Mouse (Mus musculus) layer of hippocampus, adult 9-11 months (tissue): ENCODE measurements at regions not wholly inside any gene's neighbourhood (a gene's known extent, or its start where the extent isn't known, plus 50 kb on each side); places are given as distances from the start of the nearest gene placed in this dataset.

ENCODE experiments used
- DNase-seq: peaks from one replicate; pipeline ENCODE4 v3.0.0; 2022

DNA sequence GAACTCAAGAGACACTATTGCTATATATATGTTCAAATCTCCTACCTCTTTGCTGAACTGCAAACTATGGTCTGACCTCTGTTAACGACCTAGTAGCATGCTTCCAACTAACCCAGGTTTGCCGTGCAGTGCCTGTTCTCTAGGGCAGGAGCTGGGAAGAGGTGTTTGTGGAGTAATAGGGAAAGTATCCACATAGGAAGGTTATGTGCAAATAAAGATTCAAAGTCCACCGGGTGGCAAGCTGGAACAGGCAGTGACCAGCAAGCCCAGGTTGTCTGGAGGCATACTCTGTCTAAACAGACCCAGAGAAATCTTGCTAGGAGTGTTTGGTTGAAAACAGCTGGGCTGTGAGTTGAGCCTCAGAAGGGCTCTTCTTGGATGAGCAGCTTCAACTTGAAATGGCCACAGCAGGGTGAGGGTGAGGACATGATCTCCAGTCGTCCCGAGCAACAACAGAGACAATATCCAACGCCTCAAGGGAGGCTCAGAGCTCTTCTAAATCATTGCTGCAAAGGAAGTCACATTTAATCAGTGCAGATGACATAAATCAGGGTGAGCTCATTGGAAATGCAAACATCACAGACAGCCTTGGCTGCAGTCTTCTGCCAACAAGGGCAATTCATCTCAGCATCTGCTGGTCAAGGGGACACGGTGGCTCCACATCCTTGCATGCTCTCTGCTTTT is 846.7 kb downstream of the Synb start:
- DNase-seq = no peak

- DNase-seq = no peak
Measured at GRCm38 (mm10) chr14:68433326-68433725, 860.8 kb downstream of the Synb start.

GRCm38 (mm10) chr14:68432111-68432510 is 862.0 kb downstream of the Synb start:
- DNase-seq = no peak

DNA sequence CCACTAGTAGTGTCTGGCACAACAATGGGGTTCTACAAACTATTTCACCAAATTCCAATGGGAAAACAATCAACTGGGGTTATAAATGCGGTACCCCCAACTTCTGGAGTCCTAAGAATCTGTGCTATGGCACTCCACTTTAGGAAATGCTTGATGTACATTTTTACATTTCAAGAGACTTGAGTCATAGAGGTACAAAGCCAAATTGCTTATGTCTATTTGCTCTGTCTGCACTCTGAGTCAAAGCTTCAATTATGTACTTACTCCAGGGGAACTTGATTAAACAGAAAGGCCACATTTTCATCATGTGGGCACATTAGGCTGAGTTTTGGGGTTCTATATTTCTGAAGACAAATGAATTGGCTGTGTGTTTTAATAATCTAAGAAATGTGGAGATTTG is 866.9 kb downstream of the Synb start:
- no peak for DNase-seq

DNA sequence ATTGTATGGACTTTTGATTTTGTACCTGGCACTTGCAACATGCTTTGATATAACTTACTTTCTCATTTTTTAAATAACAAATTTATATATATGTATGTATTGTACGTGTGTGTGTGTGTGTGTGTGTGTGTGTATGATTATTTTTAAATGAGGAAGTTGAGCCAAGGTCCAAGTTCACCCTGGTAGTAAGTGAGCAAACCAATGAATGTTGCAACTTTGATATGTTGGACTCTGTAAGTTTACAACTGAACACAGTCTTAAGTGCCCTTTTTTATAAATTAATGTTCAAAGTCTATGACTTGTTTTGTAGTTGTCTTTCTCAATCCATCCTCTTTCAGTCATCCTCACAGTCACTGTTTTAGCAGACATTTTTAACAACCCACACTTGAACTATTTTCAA is 901.7 kb downstream of the Synb start:
- DNase-seq = no peak

- DNase-seq = no peak
Measured at GRCm38 (mm10) chr14:68391875-68392274, 902.2 kb downstream of the Synb start.

DNA sequence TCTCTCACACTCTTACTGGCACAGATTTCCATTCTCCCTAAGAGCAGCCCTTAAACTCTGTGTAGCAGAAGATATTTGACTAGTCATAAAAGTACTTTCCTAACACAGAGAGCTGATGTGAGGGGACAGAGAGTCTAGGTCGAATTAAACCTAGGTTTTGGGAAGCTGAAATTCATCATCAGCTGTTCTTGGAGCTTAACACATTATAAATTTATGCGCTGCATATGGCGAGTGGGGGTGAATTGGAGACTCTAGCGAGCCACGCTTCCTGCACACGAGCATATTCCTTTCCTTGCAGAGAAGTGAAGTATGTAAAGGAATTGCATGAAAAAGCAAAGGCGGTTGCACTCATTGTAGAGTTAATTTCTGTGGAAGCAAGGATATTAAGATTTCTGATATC is 912.4 kb downstream of the Synb start:
- peak; percentile 61 for DNase-seq

DNA sequence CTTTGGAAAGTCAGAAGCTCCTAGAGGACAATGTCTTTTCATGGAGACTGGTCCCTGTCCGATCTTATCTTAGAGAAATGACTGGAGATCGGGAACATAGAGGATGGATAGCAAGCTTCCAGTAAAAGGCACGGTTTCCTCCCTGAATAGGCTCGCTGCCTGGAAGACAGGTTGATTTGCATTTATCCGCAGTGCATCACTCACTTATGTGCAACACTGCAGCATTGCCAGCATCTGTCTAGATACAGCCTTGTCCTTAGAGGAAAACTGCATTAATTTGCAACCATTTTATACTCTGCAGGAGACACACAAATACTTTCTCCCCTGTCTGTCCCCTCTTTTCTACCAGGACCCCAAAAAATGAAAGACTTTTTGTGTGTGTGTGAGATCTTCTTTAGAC is 926.4 kb downstream of the Synb start:
- DNase-seq = peak; percentile 7

DNA sequence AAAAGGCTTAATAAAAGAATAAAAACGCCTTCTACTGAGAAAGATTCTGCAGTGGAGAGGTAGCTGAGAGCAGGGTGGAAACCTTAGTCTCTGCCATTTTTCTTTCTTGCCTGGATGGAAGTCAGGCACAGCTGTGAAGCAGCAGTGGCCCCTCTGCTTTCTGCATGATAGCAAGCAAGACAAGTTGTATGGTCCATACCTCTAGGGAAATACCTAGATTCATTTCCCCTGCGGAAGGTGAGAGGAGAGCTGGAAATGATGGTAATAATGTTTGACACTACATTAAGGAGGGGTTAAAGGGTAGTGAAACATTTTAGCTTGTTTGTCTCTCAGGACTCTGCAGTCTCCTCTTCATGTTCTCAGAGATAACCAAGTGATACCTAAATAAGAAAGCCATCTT is 930.2 kb downstream of the Synb start:
- DNase-seq = no peak

- DNase-seq = no peak
Measured at GRCm38 (mm10) chr14:68361998-68362397, 932.1 kb downstream of the Synb start.

- no peak for DNase-seq
Measured at GRCm38 (mm10) chr14:68361481-68361880, 932.6 kb downstream of the Synb start.

DNA sequence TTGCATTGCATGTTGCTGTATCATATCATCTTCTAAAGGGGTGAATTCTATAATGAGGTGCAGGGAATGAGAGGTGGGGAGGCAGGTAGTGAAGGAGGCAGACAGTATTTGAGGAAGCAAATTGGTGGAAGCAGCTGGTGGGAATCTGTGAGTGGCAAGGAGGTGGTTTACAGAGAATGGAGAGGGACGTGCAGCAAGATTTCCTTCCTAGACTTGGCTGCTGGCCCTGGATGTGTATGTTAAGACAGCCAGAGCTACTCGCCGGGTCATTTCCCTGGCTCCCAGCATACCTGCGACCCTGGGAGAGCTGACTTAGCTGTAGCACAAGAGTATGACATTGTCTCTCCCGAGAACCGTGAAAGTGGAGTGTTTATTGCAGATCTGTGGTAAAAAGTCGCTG is 937.7 kb downstream of the Synb start:
- no peak for DNase-seq

- DNase-seq = peak; percentile 10
Measured at GRCm38 (mm10) chr14:68355462-68355905, 938.6 kb downstream of the Synb start.

DNA sequence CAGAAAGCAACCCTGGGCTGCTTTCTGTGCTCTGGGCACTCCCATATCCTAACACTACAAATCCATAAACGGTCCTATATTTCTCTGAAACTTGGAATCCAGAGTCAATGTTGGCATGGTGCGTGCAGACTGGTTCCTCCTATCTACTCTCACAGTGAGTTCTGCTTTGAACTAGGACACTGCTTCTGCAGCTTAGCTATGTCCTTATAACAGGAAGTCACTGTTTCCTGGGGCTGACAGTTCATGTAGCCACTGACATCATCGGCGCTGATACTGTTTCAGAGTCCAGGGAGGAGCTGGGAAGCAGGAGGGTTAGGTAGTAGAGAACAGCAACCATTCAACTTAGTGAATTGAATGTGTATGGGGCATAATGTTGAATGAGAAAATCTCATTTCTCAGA is 948.6 kb downstream of the Synb start:
- no peak for DNase-seq

DNA sequence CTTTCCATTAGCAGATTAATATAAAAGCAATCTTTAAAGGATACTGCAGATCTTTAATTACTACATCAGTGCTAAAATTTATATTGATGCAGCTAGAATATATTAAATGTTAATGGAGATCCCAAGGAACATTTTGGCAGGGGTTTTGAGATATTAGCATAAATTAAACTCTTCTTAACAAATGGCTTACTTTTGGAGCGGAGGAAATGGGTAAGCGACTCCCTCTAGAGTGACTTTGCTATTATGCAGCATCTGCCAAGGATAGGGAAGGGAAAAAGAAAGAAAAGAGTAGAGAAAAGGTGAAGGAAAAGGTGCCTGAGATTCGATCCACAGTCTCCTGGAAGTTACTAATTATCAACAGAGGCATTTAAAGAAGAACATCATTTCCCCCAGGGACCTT is 949.4 kb downstream of the Synb start:
- DNase-seq = no peak

DNA sequence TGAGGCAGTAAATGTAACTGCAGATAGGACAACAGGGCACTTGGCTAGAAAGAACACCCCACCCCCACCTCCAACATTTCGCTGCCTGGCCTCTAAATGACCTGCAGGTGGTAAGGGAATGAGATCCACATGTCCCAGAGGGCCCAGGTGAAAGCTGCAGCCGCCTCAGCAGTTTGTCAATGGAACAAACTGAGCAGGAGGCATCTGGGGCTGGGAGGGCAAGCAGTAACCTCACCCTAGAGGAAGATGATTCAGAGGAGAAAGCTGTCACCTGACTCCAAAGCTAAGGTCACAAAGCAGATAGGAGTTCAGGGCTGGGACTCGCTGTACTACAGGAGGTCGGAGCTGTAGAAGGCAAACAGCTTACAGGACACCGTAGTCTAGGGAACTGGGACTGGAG is 955.7 kb downstream of the Synb start:
- no peak for DNase-seq

DNA sequence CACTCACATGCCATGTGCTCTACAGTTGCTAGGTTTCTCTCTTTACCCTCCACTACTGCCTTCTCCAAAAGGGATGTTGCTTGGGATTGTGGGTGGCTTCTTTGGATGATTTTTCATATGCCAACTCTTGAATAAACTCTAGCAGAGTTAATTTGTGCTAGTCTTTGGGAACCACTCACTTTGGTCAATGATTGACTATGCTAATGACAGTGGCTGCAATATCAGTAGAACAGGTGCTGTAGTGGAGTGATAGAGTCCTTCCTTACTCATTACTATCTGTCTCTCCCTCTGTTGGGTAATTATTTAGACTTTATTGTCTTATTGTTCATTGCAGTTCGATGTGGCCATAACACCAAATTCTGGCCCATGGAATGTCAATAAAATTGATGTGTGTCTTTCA is 969.0 kb downstream of the Synb start:
- DNase-seq = no peak

GRCm38 (mm10) chr14:68323008-68323407 is 971.1 kb downstream of the Synb start:
- DNase-seq = no peak

DNA sequence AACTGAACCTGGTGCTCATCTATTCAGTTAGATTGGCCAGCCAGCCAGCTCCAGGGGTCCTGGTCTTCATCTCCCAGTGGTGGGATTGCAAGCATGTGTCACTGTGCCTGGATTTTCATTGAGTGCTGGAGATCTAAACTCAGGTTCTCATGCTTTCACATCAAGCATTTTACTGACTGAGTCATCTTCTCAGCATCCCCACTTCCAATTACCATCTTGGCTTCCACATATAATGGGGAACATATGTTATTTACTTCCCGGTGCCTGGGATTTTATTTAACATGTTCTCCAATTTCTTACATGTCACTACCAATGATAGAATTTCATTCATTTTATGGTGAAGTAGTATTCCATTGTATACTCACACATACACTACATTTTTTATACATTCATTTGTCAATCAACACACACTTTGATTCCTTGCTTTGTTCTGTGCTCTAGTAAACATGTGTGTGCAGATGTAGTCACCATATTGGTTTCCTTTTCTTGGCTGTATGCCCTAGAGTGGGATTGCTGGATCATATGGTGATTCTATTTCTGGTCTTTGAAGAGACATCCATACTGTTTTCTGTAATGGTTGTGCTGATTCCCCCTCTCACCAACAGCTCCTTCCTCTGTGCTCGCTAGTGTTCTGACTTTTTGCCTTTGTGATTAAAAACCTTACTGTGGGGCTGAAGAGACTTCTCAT is 986.0 kb downstream of the Synb start:
- DNase-seq = peak; percentile 42

DNA sequence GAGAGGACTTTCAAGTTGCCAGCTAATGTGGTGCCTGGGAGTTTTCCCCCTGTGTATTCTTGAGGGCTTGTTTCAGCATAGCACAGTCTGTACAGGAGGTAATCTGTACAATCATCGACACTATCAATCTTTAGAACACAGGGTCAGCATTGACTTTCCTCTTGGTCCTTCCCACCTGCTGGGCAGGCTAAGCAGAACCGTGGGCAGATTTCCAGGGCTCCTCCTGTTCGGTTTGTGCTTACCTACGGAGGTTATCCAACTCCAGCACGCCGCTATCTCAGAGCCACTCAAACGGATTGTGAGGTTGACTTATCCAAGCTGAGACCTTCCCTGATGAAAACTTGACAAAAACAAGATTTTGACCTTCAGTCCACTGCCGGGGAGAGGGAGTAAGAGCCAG is 988.9 kb downstream of the Synb start:
- no peak for DNase-seq

- no peak for DNase-seq
Measured at GRCm38 (mm10) chr14:68301710-68302109, 992.4 kb downstream of the Synb start.

DNA sequence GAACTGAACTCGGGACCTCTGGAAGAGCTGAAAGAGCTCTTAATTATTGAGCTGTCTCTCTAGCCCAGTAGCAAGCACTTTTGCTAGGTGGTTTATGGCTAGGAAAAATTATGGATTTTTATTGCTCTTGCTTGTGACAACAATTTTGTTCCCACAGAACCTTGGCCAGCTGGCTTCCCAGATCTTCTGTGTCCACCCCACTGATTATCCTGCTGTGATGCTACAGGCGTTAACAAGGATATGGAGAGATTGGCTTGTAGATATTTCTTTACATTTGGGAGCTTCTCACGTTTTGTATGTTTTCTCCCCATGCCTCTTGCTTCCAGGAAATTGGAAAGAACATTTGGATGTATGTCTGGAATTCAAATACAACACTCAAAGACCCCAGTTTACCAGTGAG is 1008.6 kb downstream of the Synb start:
- no peak for DNase-seq

DNA sequence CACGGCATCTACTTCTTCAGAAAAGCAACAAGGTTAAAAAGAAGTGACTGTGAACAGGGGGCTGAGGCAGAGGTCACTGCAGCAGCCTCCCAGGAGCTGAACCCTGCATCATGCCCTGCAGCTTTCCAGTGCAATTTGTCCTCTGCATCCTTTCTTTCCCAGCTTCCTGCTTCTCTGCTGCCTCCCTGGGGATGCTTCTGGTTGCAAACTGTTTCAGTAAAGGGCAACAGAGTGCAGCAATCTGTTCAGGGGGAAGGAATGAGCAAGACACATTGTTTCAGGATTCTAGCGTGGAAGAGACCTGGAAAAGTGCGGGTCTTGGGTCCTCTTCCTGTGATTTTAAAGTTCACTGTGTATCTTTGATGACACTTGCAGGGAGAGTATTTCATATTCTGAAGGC is 1032.7 kb downstream of the Synb start:
- peak; percentile 5 for DNase-seq

DNA sequence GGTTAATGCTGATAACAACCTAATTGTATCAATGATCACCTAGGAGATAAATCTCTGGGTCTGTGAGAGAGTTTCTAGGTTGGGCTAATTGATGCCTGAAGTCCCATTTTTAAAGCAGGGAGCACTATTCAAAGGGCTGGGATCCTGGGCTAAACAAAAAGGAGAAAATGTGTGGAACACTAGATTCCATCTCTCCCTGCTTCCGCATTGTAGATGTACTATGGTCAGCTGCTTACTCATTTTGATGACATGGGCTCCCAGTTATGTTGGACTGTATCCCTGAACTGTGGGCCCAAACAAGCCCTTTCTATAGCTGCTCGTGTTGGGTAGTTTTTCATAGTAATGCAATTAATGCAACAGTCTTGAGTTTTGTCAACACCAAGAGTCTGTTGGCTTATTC is 1047.1 kb downstream of the Synb start:
- no peak for DNase-seq

DNA sequence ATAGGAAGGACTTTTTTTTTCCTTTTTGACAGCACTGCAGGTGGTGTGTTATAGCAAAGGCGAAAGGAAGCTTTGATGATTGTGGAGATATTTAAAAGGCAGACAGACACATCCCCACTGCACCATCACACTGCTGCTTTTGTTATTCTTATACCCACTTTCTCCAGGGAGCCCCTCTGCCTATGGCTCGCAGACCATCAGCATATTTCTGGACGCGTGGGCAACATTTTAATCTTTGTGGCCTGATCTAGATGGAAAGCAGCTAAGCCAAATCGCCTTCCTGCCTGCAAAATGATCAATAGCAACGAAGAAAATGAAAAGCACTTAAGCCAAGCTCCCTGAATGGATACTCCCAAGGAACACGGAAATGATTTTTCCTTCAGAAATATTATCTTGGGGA is 1054.0 kb downstream of the Synb start:
- no peak for DNase-seq
